Mouse (Mus musculus): Measurements from ENCODE around the gene Olfr667.
"Not testable (repeated sequence)": the region's sequence is repeated elsewhere in the genome, so short reads cannot be mapped to it uniquely, and the experiment has no call there.

The Olfr667 gene

DNA sequence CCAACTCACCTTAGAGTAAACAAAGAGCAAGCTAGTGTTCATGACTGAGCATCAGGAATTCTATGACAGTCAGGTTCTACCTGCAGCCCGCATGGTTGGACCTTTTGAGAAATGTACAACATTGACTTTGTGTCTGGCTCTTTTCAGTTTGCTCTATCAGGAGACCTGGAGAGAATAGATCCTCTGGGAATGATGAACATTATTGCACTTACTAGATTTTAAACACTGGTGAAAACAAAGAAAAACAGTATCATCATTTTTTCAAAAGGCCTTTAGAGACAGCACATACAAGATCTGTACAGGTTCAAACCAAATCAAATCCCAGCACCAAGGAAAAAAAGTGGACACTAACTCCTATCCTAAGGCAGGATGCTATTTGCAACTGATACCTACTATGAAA lies at the start of gene Olfr667:
Gene Olfr667 (minus strand): TSS at position 101 of the 400 bp plus-strand sequence.
- DNase-seq (ENCODE audit: low read depth, low spot score): no peak

GRCm38 (mm10) chr7:104962520-104962919 lies 41.2 kb upstream of the Olfr667 start, which contains the start of gene Olfr670:
TSS of gene Olfr670 (minus strand) at chr7:104962620.
- DNase-seq (ENCODE audit: low read depth, low spot score): no peak

DNA sequence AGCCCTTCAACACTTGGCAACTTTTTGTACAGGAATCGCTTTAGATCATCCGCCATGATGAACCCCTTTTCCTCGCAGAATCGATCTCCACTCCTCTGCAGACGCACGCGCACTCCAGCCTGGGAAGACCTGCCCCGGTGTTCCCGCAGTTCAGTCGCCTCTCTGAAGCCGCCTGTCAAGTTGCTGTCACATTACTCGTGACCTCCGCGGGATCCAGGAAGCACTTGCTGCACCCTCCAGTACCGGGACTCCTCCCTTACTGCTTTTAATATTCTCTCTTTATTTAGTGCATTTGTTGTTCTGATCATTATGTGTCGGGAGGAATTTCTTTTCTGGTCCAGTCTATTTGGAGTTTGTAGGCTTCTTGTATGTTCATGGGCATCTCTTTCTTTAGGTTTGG lies 29.0 kb upstream of the Olfr667 start:
- DNase-seq (ENCODE audit: low read depth, low spot score): not testable (repeated sequence)

- no peak for DNase-seq (ENCODE audit: low read depth, low spot score)
Measured at GRCm38 (mm10) chr7:104933940-104934339, 12.7 kb upstream of the Olfr667 start, which contains the start of gene Olfr669. TSS of gene Olfr669 (plus strand) at chr7:104934240.

DNA sequence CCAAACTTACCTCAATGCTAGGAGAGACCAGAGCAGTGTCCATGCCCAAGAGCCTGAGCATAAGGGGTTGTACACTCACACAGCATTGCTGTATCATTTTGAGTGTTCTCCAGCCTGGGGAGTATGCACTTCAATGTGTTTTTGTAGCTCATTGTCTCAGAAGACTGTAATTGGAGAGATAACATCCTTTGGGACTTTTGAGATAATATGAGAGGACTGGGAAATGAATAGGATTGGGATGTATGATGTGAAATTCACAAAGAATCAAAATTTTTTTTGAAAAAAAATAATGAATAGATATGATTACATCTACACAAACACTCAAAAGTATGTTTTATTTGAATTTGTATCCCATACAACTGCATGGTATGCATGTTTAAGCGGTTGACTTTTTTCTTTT lies 6.7 kb upstream of the Olfr667 start, which contains the start of gene Olfr668:
Gene Olfr668 (minus strand): TSS at position 101 of the 400 bp plus-strand sequence.
- no peak for DNase-seq (ENCODE audit: low read depth, low spot score)

DNA sequence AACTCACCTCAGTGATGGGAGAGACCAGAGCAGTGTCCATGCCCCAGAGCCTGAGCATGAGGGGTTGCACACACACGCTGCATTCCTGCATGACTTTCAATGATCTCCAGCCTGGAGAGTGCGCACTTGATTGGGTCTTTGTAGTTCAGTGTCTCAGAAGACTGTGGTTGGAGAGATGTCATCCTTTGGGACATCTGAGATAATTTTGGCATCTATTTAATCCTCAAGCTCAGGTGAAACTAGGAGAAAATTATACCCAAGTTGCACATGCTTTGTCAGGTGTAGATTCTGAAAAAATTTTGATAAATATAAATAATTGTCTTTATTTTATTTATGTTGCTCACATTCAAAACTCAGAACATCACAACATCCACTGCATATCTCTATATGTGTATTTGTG lies 25.4 kb downstream of the Olfr667 start, which contains the start of gene Olfr666:
Gene Olfr666 (minus strand): TSS at position 101 of the 400 bp plus-strand sequence.
- no peak for DNase-seq (ENCODE audit: low read depth, low spot score)

- no peak for DNase-seq (ENCODE audit: low read depth, low spot score)
Measured at GRCm38 (mm10) chr7:104877731-104878130, 43.6 kb downstream of the Olfr667 start, which contains the start of gene Olfr665. TSS of gene Olfr665 (plus strand) at chr7:104878031.
